Mouse (Mus musculus) bone marrow macrophage, adult 2 months (primary cell): ENCODE data around the gene 4930412O13Rik. TPM values are rescaled to one million over a fixed set of nuclear protein-coding genes. Genes with fewer than 3 reads are reported as not detected.
A peak's percentile ranks its signal among the peaks of the same experiment; 100 is the strongest.

ENCODE experiments used
- H3K27ac ChIP-seq: 2 replicates; pipeline ENCODE4 v1.5.1; 2012; ENCODE audit warnings: low read depth, low read length; ENCODE audit not compliant: insufficient read depth
- H3K4me1 ChIP-seq: 2 replicates; pipeline ENCODE4 v1.6.1; 2012; ENCODE audit warnings: low read length; ENCODE audit not compliant: control insufficient read depth, insufficient read depth
- H3K4me3 ChIP-seq: 2 replicates; pipeline ENCODE4 v1.5.1; 2012; ENCODE audit warnings: mild to moderate bottlenecking, low read length, moderate library complexity; ENCODE audit not compliant: insufficient read depth
- CTCF ChIP-seq: IDR thresholded peaks from 2 replicates; pipeline ENCODE4 v1.5.1; 2012; ENCODE audit warnings: low read depth, mild to moderate bottlenecking, low read length, moderate library complexity
- POLR2A ChIP-seq: IDR thresholded peaks from 2 replicates; pipeline ENCODE4 v1.6.1; 2012; ENCODE audit warnings: mild to moderate bottlenecking, low read depth, low read length, borderline replicate concordance
- polyA plus RNA-seq: library from polyadenylated mRNA; stranded (reverse); fragments of >200 nt; gene quantifications from 2 replicates; pipeline ENCODE4 v1.2.4, GENCODE M21; 2012; ENCODE audit not compliant: missing spikeins, insufficient read depth, insufficient read length

Gene 4930412O13Rik
- polyA plus RNA-seq, 1 experiment = not detected

DNA sequence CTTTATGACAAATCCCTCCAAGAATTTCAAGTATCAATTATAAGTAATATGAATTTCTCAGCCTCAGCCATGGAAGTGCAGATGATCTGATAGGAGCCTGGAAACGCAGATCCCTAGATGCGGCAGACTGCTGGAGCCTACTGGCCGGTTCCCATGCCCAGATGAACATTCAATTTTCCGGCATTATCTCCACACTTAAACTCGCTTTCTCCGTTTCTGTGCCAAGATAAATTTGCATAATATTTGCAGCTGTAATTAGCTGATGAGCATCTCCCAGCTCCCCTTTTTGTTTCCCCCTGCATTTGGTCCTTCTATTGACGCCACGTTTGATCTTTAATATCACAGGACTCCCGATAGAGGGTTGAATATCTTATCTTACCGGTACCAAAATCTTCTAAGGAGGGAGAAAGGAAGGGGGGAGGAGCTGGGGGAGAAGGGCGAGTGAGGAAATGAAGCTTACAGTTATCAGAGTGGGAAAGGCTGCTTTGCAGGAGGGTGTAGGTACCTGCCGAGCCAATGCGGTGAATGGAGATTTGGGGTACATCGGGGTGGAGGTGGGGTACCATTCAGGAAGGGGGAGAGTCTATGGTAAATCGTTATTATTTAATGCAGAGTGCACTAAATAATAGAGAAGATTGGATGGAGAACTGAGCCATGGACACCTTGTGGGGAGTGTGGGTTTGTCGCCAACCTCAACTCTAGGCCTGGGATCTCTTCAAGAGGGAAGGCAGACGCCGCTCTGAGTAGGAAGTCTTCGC lies 14.0 kb downstream of the 4930412O13Rik start:
- no peak overlapping the region for H3K4me3 ChIP-seq
- TF ChIP-seq CTCF (no peak), POLR2A (no peak)

DNA sequence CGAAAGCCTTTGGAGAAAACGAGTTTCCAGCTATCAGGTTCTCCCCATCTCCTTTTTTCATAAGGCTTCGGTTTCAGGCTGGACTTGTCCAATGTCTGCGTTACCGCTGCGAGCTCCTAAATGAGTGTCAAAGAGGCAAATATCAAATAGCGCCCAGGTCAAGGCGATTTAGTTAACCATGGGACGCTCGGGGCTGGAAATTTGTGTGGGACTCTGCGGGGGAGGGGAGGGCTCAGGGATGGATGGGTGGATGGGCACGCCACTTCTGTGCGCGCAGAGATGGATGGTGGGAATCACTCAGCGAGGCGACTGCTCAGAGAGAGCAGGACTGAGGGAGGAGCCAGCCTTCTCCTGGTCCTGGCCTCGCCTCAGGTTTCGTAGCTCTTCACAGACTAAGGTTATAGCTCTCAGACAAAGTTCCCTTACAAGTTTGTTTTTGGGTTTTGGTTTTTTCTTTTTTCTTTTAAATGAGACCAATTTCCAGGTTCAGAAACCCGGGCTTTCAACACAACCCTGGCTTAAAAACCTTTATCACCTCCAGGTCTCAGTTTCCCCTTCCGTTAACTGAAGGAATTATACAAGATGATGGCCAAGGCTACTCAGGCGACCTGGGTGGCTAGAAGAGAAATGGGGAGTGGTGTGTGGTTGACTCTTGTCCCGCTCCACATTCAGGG lies 15.2 kb downstream of the 4930412O13Rik start:
- no peak overlapping the region for H3K27ac ChIP-seq
- H3K4me1 ChIP-seq = no peaks in the 10 kb centered on the region
- H3K4me3 ChIP-seq = peak overlapping the region; percentile 18; the same call in 1 of the 2 replicates
- no peak for TF ChIP-seq CTCF
- no peak for TF ChIP-seq POLR2A

More for the DNA sequence above, 14.0 kb downstream of the 4930412O13Rik start:
- Histone ChIP-seq H3K4me1 (no peaks in the 10 kb centered on the region; the same call in 1 of the 2 replicates), H3K27ac (no peak overlapping the region)

DNA sequence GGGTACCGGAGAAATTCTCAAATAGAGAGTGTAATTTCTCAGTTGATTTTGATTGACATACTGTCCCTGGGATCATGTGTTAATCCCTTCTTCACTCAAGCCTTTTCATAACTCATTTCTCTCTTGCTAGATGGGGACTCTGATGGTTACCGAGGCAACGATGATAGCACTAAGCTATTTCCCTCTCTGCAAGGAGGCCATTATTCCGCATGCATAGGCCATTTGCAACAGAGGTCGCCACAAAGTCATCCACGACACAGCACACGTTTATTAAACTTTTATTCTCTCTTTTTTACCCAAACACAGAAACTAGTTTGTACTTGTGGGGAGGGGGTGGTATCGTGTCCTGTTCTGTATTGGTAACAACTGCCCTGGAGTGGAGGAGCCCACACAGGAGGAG lies 16.8 kb downstream of the 4930412O13Rik start:
- no peak overlapping the region for H3K4me3 ChIP-seq
- no peak overlapping the region for H3K27ac ChIP-seq
- TF ChIP-seq CTCF (no peak), POLR2A (no peak)
- 0 out of 2 replicates have a peak, but pooled peaks cover 3% of the 10 kb centered on the region for H3K4me1 ChIP-seq

DNA sequence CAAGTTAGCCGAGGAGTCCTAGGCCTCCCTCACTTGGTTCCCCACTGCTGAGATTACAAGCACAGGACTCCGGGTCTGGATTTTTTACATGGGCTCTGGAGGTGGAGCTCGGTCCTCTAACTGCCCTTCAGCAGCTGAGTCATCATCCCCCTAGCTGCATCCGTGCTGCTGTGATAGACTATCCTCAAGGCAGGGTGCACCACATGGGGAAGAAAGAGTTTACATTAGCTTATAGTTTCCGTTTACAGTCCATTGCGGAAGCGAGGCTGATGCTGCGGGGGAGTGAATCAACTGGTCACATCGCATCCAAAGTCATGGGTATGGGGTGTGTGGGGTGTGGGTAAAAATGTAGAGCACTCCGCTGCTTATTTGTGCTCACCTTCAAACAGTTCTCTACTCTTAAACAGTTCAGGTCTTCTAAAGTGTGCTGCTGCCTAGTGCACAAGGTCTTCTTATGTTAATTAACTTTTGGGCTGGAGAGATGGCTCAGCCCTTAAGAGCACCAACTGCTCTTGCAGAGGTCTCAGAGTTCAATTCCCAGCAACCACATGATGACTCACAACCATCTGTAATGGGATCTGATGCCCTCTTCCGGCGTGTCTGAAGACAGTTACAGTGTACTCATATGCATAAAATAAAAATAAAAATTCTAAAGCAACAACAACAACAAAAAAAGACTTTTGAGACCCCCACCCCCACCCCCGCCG lies 23.0 kb downstream of the 4930412O13Rik start:
- peaks cover 6% of the 10 kb centered on the region; the same call in 1 of the 2 replicates for H3K4me1 ChIP-seq
- TF ChIP-seq POLR2A (no peak), CTCF (no peak)
- H3K4me3 ChIP-seq = no peak overlapping the region
- H3K27ac ChIP-seq = no peak overlapping the region

DNA sequence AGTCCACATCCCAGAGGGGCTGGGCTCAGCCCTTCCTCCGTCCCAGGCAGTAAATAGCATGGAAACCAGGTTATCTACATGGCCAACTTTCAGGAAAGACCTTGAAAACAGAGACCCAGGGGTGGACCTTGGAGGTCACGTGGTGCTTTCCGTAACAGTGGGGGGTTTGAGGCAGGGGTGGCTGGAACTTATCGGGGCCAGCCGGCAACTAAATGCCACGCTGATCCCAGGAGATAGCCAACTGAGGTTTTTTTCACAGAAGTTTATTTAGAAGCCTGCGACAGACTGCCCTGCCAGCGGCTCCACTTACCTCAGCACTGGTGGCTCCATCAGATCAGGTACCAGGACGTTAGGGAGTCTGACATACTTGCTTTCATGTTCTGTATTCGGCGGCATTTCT lies 24.9 kb downstream of the 4930412O13Rik start:
- H3K4me3 ChIP-seq = no peak overlapping the region
- peaks cover 14% of the 10 kb centered on the region for H3K4me1 ChIP-seq
- no peak for TF ChIP-seq CTCF
- TF ChIP-seq POLR2A = no peak
- no peak overlapping the region for H3K27ac ChIP-seq

DNA sequence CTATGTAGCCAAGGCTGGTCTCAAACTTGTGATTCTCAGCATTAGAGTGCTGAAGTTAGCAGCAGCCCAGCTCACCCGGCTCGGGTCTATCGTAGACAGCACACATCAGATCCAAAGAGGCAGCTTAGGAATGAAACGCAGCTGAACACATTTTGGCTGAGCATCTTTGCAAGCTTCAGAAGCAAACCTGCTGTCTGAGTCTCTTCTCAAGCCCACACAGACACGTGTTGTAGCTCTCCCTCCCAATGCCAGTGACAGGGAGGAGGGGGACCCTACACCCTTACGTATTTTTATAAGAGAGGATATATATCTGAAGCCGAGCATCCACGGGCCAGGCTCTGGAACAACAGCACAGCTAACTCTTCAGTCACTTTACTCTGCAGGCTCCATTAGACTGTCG lies 36.5 kb downstream of the 4930412O13Rik start:
- H3K4me3 ChIP-seq = no peak overlapping the region
- TF ChIP-seq CTCF (no peak), POLR2A (no peak)
- no peak overlapping the region for H3K27ac ChIP-seq
- H3K4me1 ChIP-seq = peaks cover 9% of the 10 kb centered on the region

DNA sequence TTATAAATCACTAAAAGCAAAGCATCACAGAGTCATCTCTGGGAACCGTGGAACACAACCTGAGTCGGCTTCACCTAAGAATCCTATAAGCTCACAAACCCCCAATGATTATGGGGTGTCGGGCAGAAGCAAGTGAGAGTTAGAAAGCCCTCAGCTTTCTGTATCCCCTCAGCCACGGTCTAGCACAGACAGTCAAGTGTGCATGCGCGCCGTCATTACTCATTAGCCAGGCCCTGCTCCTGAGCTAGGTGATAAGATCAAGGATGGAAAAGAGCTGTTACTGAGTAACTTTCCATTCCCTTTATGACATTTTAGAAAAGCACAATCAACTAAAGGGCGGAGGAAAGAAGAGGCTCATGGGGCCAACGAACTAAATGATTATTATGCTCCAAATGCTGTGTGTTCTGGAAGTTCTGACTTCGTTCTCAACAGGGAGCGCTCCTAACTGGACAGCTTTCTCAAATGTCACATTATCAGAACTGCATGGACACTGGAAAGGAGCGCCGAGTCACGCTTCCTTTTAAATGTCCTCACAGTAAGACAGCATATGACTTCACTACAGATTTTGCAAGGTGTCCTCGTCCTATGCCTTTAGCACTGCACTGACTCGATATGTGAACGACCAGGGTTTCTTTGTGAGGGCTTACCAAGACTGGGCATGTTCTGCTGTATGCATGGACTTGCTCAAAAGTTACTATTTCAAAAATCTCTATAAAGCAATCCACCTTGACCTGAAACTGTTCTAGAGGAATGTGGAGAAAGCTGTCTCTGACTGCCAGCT lies 37.8 kb downstream of the 4930412O13Rik start:
- Histone ChIP-seq H3K4me1 (peaks cover 9% of the 10 kb centered on the region), H3K4me3 (no peak overlapping the region), H3K27ac (no peak overlapping the region)
- no peak for TF ChIP-seq CTCF
- TF ChIP-seq POLR2A = no peak

DNA sequence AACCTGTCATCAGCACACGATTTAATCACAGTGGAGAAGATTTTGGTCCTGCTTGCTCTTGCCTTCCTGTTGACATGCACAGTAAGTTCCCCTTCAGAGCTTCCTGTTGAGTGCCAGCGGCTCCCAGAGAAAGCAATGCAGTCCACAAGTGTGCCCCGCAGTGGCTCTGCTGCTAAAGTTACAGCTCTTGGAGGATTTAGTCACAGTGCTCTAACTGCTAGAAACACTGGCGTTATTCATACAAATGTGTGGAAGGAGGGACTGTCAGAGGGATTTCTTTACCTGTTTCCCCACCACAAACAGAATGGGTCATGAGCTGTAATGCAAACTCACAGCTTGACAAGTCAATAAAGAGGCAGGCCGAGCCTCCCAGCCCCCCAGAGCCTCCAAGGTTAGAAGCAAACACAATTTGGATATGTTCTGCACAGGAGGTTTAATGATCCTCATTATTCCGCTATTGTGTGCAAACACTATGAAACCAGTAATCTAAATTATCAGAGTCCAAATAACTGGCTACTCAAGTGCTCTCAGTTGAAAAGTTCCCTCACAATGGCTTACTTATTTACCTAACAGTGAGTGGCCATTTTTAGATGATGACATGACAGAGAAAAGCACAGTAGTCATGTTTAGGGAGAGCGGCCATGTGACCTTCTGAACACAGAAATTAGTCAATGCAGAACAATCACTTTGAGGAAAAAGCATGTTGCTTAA lies 45.3 kb downstream of the 4930412O13Rik start:
- no peak overlapping the region for H3K4me3 ChIP-seq
- TF ChIP-seq POLR2A = no peak
- TF ChIP-seq CTCF = no peak

DNA sequence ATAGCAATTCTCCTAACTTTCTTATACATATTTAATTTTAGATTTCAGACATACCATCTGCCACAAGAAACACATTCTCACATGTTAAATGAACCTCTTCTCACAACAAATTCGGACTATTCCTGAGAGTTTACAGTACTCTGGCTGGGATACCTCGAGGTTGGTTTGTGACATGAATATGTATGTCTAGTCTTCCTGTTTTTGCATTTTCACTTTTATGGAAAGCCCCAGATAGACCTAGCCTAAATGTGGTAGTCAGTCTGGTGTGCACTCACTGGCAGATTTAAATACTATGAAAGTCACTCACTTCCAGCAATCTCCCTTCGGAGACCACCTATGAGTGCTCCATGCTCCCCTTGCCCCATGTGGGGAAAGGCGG lies 45.8 kb downstream of the 4930412O13Rik start:
- no peak overlapping the region for H3K4me3 ChIP-seq
- H3K27ac ChIP-seq = peak overlapping the region; percentile 85
- TF ChIP-seq POLR2A (no peak), CTCF (no peak)
- peaks cover 15% of the 10 kb centered on the region for H3K4me1 ChIP-seq

More for the DNA sequence above, 45.3 kb downstream of the 4930412O13Rik start:
- Histone ChIP-seq H3K4me1 (peaks cover 18% of the 10 kb centered on the region), H3K27ac (peak overlapping the region; percentile 85)

Other genes with a start within 250 kb of the 4930412O13Rik start
- not detected in 2 replicates for gene 9230102O04Rik, start 8.3 kb downstream of the 4930412O13Rik start, polyA plus RNA-seq
- 1.9 TPM in 1 of 2 replicates, not detected in the other for gene Gata3, start 8.8 kb downstream of the 4930412O13Rik start, polyA plus RNA-seq
- gene Taf3, start 167.3 kb downstream of the 4930412O13Rik start, polyA plus RNA-seq = 9.8 and 13.2 TPM in 2 replicates
- gene Atp5c1, start 199.3 kb downstream of the 4930412O13Rik start, polyA plus RNA-seq = 260 and 268 TPM in 2 replicates
- 29.6 and 37.0 TPM in 2 replicates for gene Kin, start 199.3 kb downstream of the 4930412O13Rik start, polyA plus RNA-seq